Mouse (Mus musculus) liver, postnatal 0 days (tissue): ENCODE results near the gene Atp11a. TPM values are rescaled to one million over a fixed set of nuclear protein-coding genes. Genes with fewer than 3 reads are reported as not detected.

Source experiments
- ATAC-seq: fragments of 200-750 bp; cut with Nextera tagmentation; 2 replicates; pipeline ENCODE4 v1.8.0; 2017; ENCODE audit warnings: mild to moderate bottlenecking, moderate library complexity
- DNase-seq: peaks from one replicate; pipeline ENCODE4 v3.0.0-alpha.2; 2016
- H3K27ac ChIP-seq: fragments of 300-500 bp; sonication (generic); 2 replicates; pipeline ENCODE4 v1.5.1; 2014; ENCODE audit warnings: antibody characterized with exemption, moderate library complexity, mild to moderate bottlenecking, low read depth
- H3K27me3 ChIP-seq: fragments of 300-500 bp; sonication (generic); 2 replicates; pipeline ENCODE4 v1.6.1; 2014; ENCODE audit warnings: low read length, control low read depth, mixed read lengths; ENCODE audit not compliant: insufficient read depth
- H3K36me3 ChIP-seq: fragments of 300-500 bp; sonication (generic); replicated peaks from 2 replicates; pipeline ENCODE4 v1.6.1; 2014; ENCODE audit warnings: mild to moderate bottlenecking, control low read depth, low read length, moderate library complexity, mixed read lengths; ENCODE audit not compliant: insufficient read depth
- H3K4me1 ChIP-seq: fragments of 300-500 bp; sonication (generic); 2 replicates; pipeline ENCODE4 v1.6.1; 2014; ENCODE audit warnings: antibody characterized with exemption, mild to moderate bottlenecking, control low read depth; ENCODE audit not compliant: insufficient read depth
- H3K4me2 ChIP-seq: fragments of 300-500 bp; sonication (generic); 2 replicates; pipeline ENCODE4 v1.6.1; 2014; ENCODE audit warnings: low read depth, mild to moderate bottlenecking, low read length, moderate library complexity, mixed read lengths
- H3K4me3 ChIP-seq: fragments of 300-500 bp; sonication (generic); 2 replicates; pipeline ENCODE4 v1.5.1; 2014; ENCODE audit warnings: low read depth, low read length
- H3K9ac ChIP-seq: fragments of 300-500 bp; sonication (generic); replicated peaks from 2 replicates; pipeline ENCODE4 v1.6.1; 2014; ENCODE audit warnings: mild to moderate bottlenecking, moderate library complexity
- H3K9me3 ChIP-seq: fragments of 300-500 bp; sonication (generic); 2 replicates; pipeline ENCODE4 v1.6.1; 2016; ENCODE audit warnings: mild to moderate bottlenecking, control low read depth, low read length, mixed read lengths
- CTCF ChIP-seq: sonication (generic); IDR thresholded peaks from 2 replicates; pipeline ENCODE4 v1.5.1; 2016; ENCODE audit warnings: antibody characterized with exemption, low read depth
- EP300 ChIP-seq: IDR thresholded peaks from 2 replicates; pipeline ENCODE4 v1.6.1; 2016; ENCODE audit warnings: antibody characterized with exemption, low read depth, mild to moderate bottlenecking
- WGBS: fragments of 180-500 bp; shearing (Covaris S2); extraction: QIAGEN DNeasy Blood & Tissue Kit; methylation state at CpG from one replicate; pipeline ENCODE4 v1.1.7; 2014; ENCODE audit not compliant: insufficient replicate concordance; 5-methylcytosine and 5-hydroxymethylcytosine counted together
- polyA plus RNA-seq: library from polyadenylated mRNA; unstranded; fragments of >200 nt; fragmentation: Nextera tagmentation; extraction: Ambion mirVana; gene quantifications from 2 replicates; pipeline ENCODE4 v1.2.1, GENCODE M21; 2015

Atp11a gene
- polyA plus RNA-seq, 1 experiment from 2014 or later, result 0.90 TPM

- Histone ChIP-seq H3K4me1 (no peaks in the 10 kb centered on the region), H3K4me3 (no peak overlapping the region), H3K27me3 (0 out of 2 replicates have a peak, but pooled peaks cover 11% of the 10 kb centered on the region), H3K36me3 (no peaks in the 10 kb centered on the region), H3K27ac (no peak overlapping the region), H3K4me2 (no peak overlapping the region), H3K9ac (no peak overlapping the region), H3K9me3 (no peaks in the 10 kb centered on the region)
- TF ChIP-seq CTCF, result no peak
- TF ChIP-seq EP300, result no peak
- DNase-seq (no peak), ATAC-seq (no peak)
- WGBS, result 68% methylated on average over 6 of the region's 6 CpGs
These were observed 24.4 kb upstream of the Atp11a start for GRCm38 (mm10) chr8:12732431-12732830.

- Histone ChIP-seq H3K27ac (no peak overlapping the region), H3K36me3 (no peaks in the 10 kb centered on the region), H3K9ac (no peak overlapping the region), H3K4me2 (no peak overlapping the region), H3K9me3 (no peaks in the 10 kb centered on the region), H3K4me1 (no peaks in the 10 kb centered on the region), H3K27me3 (0 out of 2 replicates have a peak, but pooled peaks cover 3% of the 10 kb centered on the region), H3K4me3 (no peak overlapping the region)
- ATAC-seq, result no peak
- TF ChIP-seq CTCF (no peak), EP300 (no peak)
- WGBS, result 72% methylated on average over 9 of the region's 9 CpGs
- DNase-seq, result no peak
These were observed 17.7 kb upstream of the Atp11a start for GRCm38 (mm10) chr8:12739113-12739512.

- no peak overlapping the region for H3K27ac ChIP-seq
- no peak for ATAC-seq
- H3K27me3 ChIP-seq, result no peaks in the 10 kb centered on the region
- WGBS, result 61% methylated on average over 4 of the region's 4 CpGs
- H3K4me2 ChIP-seq, result no peak overlapping the region
- no peak overlapping the region for H3K9ac ChIP-seq
- H3K4me1 ChIP-seq, result no peaks in the 10 kb centered on the region
- DNase-seq, result no peak
- TF ChIP-seq CTCF (no peak), EP300 (no peak)
- no peaks in the 10 kb centered on the region for H3K36me3 ChIP-seq
- no peak overlapping the region for H3K4me3 ChIP-seq
- peaks cover 4% of the 10 kb centered on the region; the same call in 1 of the 2 replicates for H3K9me3 ChIP-seq
These were observed 13.4 kb upstream of the Atp11a start for GRCm38 (mm10) chr8:12743390-12743789.

GRCm38 (mm10) chr8:12748183-12748582 is 8.6 kb upstream of the Atp11a start:
- Histone ChIP-seq H3K4me1 (no peaks in the 10 kb centered on the region), H3K4me3 (no peak overlapping the region), H3K4me2 (no peak overlapping the region), H3K9ac (no peak overlapping the region), H3K36me3 (no peaks in the 10 kb centered on the region), H3K27me3 (peaks cover 12% of the 10 kb centered on the region; the same call in 1 of the 2 replicates), H3K9me3 (peaks cover 4% of the 10 kb centered on the region; the same call in 1 of the 2 replicates), H3K27ac (no peak overlapping the region)
- DNase-seq, result no peak
- TF ChIP-seq CTCF (no peak), EP300 (no peak)
- ATAC-seq, result no peak
- 79% methylated on average over 3 of the region's 3 CpGs for WGBS

- 74% methylated on average over 7 of the region's 7 CpGs for WGBS
- no peak overlapping the region for H3K27ac ChIP-seq
- peaks cover 4% of the 10 kb centered on the region; the same call in 1 of the 2 replicates for H3K9me3 ChIP-seq
- H3K4me1 ChIP-seq, result no peaks in the 10 kb centered on the region
- no peaks in the 10 kb centered on the region for H3K36me3 ChIP-seq
- ATAC-seq (no peak), DNase-seq (no peak)
- no peak overlapping the region for H3K9ac ChIP-seq
- TF ChIP-seq CTCF (no peak), EP300 (no peak)
- peaks cover 16% of the 10 kb centered on the region for H3K27me3 ChIP-seq
- H3K4me3 ChIP-seq, result no peak overlapping the region
- H3K4me2 ChIP-seq, result no peak overlapping the region
These were observed 7.7 kb upstream of the Atp11a start for GRCm38 (mm10) chr8:12749116-12749515.

GRCm38 (mm10) chr8:12753054-12753453 is 3.8 kb upstream of the Atp11a start:
- ATAC-seq, result no peak
- H3K27me3 ChIP-seq, result peaks cover 35% of the 10 kb centered on the region
- H3K36me3 ChIP-seq, result no peaks in the 10 kb centered on the region
- H3K4me1 ChIP-seq, result peaks cover 6% of the 10 kb centered on the region; the same call in 1 of the 2 replicates
- no peak overlapping the region for H3K27ac ChIP-seq
- no peaks in the 10 kb centered on the region for H3K9me3 ChIP-seq
- H3K4me2 ChIP-seq, result no peak overlapping the region
- no peak for TF ChIP-seq EP300
- no peak overlapping the region for H3K9ac ChIP-seq
- no peak overlapping the region for H3K4me3 ChIP-seq
- 75% methylated on average over 6 of the region's 6 CpGs for WGBS
- DNase-seq, result no peak

GRCm38 (mm10) chr8:12754115-12754514 is 2.7 kb upstream of the Atp11a start:
- ATAC-seq (no peak), DNase-seq (no peak)
- Histone ChIP-seq H3K4me1 (peaks cover 6% of the 10 kb centered on the region; the same call in 1 of the 2 replicates), H3K36me3 (no peaks in the 10 kb centered on the region), H3K27me3 (peaks cover 35% of the 10 kb centered on the region), H3K4me3 (no peak overlapping the region), H3K4me2 (no peak overlapping the region), H3K9ac (no peak overlapping the region), H3K27ac (no peak overlapping the region), H3K9me3 (no peaks in the 10 kb centered on the region)
- WGBS, result 64% methylated on average over 5 of the region's 5 CpGs
- no peak for TF ChIP-seq CTCF
- no peak for TF ChIP-seq EP300
